Mouse (Mus musculus): ENCODE results near the gene Tmem151a. TPM values are rescaled to one million over a fixed set of nuclear protein-coding genes. Genes with fewer than 3 reads are reported as not detected.
"Not testable (repeated sequence)": the region's sequence is repeated elsewhere in the genome, so short reads cannot be mapped to it uniquely, and the experiment has no call there.

Tmem151a gene
- total RNA-seq, 2 experiments from 2014 or later: 1.7 TPM

DNA sequence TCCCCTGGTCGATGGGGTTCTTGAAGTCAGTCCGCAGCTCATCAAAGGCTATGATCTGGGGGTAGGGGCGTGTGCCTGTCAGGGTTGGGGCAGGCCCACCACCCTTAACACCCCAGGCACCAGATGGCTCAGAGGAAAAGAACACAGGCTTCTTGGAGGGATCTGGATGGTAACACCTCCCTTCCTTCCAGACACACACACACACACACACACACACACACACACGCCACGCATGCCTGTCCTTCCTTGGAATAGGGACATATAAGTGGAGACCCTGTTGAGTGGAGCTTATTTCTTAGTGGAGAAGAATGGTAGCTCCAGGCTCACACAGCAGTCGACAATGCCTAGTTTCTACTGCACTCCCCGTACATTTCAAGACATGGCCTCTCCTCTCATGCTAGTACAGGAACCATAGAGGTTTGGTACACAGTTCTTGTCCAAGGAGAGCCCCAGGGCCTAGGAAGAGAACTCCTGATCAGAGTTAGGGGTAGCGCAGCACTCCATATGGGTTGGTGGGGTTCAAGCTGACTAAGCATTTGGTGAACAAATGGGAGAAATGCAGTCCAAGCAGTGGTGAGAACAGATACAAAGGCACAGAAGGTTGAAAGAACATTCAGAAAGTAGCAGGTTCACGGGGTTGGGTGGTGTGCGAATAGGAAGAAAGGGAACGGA is 9.6 kb upstream of the Tmem151a start:
- no peak for DNase-seq

DNA sequence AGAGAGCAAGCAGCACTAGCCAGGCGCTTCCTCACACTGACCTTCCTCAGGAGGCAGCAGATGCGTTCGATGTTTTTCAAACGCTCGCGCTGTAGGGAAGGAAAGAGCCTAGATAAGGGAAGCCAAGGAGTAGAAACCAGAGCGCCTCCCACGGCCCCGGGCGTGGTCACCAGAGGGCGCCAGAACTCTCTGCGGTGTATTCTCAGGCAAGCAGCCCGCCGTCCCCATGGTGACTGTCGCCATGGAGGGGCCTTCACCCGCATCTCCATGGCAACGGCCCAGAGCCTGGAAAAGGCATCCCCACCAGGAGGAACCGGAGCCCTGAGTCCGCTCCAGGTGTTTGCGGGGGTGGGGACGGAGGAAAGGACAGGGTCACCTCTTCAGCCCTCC is 8.9 kb upstream of the Tmem151a start:
- peak; percentile 94 to 97 for DNase-seq

DNA sequence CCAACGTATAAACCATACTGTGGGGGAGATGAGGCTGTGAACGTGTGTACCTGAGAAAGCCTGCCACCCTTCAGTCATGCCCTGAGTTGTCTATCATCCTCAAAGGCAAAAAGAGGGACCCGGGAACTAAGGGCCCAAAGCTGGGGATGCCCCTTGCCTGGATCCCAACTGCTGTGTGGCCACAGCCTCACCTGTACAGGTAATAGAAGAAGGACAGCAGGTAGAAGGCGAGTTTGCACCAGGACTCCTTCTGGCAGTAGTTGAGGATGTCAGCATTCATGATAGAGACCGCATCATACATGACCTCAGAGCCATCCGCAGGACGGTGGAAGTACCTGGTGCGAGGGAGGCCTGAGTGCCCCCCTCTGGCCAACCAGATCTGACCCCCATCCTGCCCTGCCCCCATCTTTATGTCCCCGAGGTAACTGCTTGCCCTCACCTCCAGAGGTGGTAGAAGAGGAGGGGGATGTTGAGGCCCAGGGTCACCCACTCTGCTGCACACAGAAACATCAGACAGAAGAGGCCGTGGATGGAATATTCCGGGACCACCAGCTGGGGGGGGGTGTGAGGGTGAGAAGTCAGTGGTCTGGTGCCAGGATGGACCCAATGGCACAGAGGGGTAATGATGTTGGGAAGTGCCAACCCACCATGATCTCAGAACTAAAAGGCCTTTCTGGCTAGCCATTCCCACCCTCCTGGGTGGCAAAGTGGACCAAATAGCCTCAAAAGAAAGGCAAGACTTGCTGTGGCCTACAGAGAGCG is 8.3 kb upstream of the Tmem151a start:
- no peak for DNase-seq

DNA sequence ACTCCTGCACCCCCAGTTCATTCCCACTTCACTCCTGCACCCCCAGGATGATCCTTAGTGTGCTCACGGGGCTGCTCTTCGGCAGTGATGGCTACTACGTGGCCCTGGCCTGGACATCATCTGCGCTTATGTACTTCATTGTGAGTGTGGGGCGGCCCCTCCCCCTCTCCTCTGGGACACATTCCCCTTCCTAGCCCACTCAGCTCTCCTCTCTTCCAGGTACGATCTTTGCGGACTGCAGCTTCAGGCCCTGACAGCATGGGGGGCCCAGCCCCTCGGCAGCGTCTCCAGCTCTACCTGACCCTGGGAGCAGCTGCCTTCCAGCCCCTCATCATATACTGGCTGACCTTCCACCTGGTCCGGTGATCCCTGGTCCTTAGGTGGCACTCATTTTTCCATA is 6.8 kb upstream of the Tmem151a start:
- no peak for DNase-seq

DNA sequence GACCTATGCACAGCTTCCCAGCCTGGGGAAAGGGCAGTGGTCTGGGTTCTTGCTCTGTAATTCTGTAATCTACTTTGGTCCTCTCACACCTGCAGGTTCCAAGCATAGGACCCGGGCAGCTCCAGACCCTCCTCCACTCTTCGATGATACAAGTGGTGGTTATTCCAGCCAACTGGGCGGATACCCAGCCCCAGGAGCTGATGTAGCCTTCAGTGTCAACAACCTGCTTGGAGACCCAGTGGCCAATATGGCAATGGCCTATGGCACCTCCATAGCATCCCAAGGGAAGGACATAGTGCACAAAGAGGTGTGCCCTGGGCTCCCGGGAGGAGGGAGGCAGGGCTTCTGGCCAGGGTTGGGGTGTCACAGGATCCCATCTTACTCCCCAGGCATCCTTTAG is 4.0 kb upstream of the Tmem151a start:
- DNase-seq: no peak

DNA sequence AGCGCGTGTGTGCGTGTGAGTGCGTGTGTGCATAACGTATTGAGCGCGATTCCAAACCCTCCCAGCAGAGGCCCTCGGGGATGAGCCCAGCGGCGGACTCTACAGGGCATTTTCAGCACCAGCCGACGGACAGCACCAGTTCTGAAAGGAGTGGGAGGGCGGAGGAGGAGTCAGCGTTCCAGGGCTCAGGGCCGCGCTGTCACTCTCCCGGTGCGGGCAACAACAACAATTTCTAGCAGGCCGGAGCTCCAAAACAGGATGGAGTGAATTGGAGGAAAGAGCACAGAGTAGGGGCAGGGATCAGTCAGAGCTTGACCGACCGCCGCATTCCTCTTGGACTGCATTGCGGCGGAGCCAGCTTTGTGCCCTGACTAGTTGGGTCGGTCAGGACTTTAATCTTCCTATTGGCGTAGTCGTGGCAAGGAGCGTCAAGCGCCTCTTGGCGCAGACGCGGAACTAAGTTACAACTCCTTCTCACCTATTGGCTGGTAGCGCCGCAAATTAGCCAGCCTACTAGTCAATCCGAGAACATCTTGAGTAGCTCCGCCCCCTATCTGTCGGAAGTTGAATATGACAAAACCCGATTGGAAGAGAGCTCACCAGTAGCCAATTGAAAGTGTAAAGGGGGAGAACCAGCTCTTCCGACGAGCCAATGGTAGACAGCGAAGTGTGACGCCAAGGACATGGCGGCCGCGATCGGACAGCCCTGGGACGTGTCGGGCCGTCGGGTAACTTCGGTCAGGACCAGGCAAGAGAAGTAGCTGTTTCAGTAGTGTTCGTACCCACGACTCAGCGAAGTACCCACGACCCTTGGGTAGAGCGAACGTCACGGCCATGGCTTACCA is 2.8 kb upstream of the Tmem151a start, which contains the start of gene Yif1a:
Yif1a (plus strand) TSS at position 655 of the 845 bp plus-strand sequence.
- peak; percentile 95 for DNase-seq

DNA sequence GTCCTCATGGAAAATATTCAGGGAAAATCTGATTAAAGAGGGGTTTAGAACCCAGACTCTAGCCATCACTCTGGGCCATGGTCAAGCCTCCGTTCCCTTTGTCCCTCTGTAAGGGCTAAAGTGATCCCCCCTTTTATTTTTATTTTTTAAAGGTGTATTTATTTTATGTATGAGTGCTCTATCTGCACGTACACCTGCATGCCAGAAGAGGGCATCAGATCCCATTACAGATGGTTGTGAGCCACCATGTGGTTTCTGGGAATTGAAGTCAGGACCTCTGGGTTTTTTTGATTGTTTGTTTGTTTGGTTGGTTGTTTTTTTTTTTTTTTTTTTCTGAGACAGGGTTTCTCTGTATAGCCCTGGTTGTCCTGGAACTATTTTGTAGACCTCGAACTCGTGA is 1.2 kb upstream of the Tmem151a start:
- not testable (repeated sequence) for DNase-seq

DNA sequence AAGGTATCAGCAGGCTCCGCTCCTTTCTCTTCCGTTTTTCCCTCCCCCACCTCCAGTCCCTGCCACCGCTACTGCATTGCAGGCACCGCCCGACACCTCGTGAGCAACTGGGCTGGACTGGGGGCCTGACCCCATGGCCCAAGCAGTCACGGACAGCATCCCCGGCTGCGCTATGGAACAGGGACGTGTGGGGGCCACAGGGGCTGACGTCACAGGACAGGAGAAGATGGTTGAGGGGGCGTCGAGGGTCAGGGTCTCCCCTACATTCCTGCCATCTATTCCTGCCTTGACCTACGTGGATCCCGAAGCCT is 542 bp downstream of the Tmem151a start:
- no peak for DNase-seq

DNA sequence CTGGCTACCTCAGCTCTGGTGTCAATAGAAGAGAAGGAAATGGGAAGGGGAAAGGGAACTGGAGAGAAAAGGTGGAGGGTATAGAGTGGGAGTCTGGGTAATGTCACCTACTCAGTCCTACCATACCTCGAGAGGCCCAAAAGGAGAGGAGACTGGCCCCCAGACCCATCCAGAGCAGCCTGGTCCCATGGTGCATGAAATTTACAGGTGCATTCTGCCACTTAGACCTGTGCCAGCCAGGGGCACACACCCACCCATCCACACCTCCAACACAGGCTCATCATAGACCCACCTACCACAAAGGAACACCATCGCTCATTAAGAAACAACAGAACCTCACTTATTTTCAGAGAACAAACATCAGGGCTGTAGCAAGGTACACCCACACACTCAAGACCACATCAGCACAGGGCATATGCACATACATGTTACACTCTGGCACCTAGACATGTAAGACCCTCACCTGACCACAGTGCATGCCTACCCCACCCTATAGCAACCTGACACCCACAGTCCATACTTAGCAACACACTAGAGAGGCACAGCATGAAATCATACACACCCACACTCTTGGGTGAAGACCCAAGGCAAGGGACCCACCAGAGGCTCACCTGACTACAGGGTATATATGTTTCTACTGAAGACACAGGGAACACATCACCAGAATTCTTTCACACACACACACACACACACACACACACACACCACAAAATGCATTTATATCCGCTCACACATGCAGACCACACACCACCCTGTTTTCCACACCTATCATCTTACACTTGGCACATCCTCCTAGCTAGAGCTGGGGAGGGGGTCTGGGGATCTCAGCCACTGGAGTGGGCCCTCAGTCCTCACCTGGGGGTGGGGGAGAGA is 1.1 kb downstream of the Tmem151a start:
- DNase-seq: no peak

DNA sequence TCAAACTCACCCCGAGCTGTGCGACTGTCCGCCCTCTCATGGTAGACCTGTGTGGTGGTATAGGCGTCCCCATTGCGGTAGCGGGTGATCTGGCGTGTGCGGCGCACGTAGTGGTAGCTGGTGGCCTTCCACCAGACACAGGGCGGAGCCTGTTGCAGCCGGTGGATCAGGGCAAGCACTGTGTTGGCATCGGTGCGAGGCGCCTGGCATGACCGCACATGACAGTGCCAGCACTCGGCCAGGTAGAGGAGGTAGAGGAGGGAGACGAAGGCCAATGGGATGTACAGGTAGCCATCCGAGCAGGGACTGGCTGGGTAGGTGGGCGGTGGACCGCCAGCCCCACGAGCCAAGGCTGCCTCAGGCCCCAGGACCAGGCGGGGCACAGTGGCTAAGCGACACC is 2.7 kb downstream of the Tmem151a start:
- no peak for DNase-seq

DNA sequence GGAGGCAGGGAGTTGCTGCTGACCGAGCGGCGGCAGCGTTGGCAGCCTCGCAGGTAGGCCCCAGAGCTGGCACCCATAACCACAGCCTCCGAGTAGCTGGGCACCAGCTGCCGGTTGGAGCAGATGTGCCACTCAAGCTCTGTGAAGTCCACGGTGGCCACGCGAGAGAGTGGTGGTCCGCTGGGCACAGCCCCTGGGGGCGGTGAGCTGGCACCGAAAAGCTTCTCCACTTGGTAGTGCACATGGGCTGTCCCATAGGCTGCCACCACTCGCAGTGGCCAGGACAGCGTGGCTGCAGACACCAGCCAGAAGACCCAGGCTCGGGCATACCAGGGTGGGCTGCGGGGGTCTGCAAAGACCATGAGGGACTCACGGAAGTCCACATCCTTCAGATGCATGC is 3.3 kb downstream of the Tmem151a start:
- DNase-seq: no peak

DNA sequence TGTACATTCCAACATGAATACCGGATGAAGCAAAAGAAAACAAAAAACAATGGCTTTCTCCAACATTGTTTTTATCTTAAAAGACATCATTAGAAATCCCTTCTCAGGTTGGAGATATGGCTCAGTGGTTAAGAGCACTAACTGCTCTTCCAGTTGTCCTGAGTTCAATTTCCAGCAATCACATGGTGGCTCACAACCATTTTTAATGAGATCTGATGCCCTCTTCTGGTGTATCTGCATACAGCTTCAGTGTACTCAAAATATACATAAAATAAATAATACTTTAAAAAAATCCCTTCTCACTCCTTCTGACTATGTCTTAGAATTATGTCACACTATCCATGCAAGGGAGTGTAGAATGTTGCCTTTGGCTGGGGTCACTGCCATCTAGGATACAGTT is 6.1 kb downstream of the Tmem151a start:
- no peak for DNase-seq

DNA sequence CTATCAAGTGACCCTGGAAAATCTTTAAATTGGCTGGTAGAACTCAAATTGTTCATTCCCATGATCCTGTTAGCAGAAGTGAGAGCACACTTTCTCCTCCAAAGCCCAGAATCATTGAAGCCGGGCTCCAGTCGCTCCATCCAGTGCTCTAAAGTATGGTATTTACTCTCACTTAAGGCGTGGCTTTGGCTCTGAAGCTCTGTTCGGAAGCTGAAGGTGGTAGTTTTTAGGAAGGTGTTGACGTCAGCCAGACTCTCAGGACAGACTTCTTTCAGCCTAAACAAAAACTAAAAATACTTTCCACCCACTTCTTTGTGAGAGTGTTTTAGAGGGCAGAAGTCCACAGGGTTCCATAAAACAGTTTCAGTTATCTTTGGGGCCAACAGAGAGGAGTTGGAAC is 11.8 kb downstream of the Tmem151a start:
- no peak for DNase-seq

DNA sequence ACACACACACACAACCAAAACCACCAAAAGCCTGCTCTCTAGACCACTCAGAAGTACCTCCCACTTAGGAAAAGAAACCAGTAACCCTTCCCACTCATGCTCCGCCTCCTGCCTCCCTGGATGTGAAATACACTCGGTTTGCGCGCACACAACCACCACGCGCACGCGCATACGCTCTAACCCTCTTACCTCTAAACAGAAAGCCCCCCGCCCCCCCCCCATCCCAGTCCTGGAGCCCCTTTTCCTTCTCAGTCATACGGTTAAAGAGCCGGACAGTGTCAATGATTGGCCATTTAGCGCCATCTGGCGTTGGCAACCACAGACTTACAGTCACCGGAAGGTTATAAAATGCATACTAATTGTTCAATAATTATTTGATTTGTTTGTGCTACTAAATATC is 12.3 kb downstream of the Tmem151a start:
- DNase-seq: peak; percentile 65 to 74

DNA sequence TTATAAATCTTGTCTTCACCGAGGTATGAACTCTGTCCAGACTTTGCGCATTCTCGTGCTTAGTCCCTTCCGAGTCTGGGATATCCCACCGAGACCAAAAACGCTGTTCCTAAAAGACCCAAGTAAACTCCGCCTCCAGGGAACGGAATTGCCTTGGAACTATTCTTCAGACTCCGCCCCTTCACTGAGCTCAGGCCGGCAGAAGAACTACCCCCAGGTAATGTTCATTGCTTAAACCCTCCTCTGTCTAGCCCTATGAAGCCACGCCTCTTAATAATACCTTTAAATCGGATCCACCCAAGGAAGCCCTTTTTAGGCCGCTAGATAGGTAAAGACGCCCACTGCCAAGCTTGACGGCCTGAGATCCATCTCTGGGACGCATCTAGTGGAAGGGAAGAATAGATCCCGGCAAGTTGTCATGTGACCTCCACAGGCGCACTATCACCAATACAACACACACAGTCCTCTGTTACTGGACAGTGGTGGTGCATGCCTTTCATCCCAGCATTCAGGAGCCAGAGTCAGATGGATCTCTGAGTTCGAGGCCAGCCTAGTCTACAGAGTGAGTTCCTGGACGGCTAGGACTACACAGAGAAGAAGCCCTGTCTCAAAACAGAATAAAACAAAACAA is 12.8 kb downstream of the Tmem151a start:
- DNase-seq: peak in 1 of 2 experiments; percentile 21

DNA sequence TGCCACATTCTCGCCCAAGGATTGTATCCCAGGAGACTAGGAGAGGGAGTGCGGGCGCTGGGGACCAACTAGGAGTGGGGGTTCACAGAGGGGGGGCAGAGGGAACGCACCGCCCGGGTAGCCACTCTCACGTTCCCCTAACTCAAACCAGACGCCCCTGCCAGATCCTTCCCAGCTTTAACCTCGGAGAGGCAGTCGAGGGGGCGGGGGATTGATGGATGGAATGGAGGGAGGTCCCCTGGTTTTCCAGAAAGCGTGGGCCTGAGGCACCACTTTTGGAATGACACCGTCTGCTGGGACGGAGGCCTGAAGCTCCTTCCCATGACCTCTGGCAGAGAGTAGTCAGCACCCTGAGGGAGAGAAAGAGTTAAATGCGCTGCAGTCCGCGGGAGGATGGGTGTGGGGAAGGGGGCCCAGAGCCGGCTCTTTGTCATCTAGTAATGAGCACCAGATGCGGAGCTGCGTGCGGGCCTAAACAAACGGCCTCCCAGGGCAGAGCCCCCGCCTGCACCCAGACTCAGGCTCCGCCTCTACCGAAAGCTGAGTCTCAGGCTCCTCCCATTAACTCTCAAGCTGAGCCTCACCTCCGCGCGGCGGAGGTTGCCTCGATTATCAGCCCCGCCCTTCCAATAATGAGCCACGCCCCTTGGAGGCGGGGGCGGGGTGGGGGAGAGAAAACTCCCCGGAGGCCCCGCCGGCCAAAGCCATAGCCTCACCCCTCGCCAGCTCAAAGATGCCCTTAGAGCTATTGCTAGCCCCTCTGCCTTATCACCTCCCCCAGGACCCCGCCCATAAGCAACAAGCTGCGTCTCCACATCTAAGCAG is 13.6 kb downstream of the Tmem151a start:
- peak; percentile 84 to 86 for DNase-seq

DNA sequence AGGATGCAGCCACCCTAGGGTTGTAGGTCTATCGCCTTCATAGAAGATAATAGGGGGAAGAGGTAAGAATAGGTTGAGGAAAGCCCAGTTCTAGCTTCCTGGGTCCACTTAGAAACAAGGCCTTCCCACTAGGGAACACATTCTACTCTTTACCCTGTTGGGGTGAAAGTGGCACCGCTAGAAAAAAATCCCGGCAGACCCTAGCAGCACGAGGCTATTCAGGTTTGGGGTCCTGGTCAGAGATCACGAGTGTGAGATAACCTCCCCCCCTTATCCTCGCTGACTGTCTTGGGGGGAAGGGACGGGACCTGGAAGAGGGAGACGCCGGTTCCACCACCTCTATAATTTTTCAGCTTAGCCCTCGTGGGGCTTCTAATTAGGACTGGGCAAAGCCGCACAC is 14.3 kb downstream of the Tmem151a start:
- DNase-seq: no peak

DNA sequence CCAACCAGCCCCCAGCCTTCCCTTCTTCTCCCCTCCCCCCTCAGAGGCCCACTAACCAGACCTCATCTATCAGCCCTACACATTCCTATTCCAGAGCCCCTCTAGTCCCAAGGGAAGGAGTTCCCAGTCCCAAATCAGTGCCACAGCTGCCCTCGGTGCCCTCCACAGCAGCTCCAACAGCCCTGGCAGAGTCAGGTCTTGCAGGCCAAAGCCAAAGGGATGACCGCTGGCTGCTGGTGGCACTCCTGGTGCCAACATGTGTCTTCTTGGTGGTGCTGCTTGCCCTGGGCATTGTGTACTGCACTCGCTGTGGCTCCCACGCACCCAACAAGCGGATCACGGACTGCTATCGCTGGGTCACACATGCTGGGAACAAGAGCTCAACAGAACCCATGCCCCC is 15.4 kb downstream of the Tmem151a start:
- DNase-seq: no peak

DNA sequence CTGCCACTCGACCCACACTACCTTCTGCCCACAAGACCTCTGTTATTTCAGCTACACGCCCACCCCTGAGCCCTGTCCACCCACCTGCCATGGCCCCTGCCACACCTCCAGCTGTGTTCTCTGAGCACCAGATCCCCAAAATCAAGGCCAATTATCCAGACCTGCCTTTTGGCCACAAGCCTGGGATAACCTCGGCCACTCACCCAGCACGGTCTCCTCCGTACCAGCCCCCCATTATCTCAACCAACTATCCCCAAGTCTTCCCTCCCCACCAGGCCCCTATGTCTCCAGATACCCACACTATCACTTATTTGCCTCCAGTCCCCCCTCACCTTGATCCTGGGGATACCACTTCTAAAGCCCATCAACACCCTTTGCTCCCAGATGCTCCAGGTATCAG is 15.8 kb downstream of the Tmem151a start:
- DNase-seq: no peak

DNA sequence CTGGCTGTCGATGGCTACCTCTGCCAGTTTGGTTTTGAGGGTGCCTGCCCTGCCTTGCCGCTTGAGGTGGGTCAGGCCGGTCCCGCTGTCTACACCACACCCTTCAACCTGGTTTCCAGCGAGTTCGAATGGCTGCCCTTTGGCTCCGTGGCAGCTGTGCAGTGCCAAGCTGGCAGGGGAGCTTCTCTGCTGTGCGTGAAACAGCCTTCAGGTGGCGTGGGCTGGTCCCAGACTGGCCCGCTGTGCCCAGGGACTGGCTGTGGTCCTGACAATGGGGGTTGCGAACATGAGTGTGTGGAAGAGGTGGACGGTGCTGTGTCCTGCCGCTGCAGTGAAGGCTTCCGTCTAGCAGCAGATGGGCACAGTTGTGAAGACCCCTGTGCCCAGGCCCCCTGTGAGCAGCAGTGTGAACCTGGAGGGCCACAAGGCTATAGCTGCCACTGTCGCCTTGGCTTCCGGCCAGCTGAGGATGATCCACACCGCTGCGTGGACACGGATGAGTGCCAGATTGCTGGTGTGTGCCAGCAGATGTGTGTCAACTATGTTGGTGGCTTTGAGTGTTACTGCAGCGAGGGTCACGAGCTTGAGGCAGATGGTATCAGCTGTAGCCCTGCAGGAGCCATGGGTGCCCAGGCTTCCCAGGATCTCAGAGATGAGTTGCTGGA is 16.6 kb downstream of the Tmem151a start:
- DNase-seq: no peak

Data from adrenal gland, postnatal 36 days (tissue).